Mouse (Mus musculus) stomach, postnatal 0 days (tissue): ENCODE results near the gene Fsip1.

ENCODE experiments used
- CTCF ChIP-seq: IDR thresholded peaks from 2 replicates; pipeline ENCODE4 v1.5.1; 2016; ENCODE audit warnings: antibody characterized with exemption, low read depth, mild to moderate bottlenecking, moderate library complexity
- EP300 ChIP-seq: optimal IDR thresholded peaks from 2 replicates; pipeline ENCODE3; 2016; ENCODE audit warnings: antibody characterized with exemption

- TF ChIP-seq CTCF (no peak), EP300 (no peak)
These were observed 25.7 kb upstream of the Fsip1 start for GRCm38 (mm10) chr2:118282467-118282866.
